9 mouse cellular contexts compared by ENCODE assay signal in the genomic region with DNA sequence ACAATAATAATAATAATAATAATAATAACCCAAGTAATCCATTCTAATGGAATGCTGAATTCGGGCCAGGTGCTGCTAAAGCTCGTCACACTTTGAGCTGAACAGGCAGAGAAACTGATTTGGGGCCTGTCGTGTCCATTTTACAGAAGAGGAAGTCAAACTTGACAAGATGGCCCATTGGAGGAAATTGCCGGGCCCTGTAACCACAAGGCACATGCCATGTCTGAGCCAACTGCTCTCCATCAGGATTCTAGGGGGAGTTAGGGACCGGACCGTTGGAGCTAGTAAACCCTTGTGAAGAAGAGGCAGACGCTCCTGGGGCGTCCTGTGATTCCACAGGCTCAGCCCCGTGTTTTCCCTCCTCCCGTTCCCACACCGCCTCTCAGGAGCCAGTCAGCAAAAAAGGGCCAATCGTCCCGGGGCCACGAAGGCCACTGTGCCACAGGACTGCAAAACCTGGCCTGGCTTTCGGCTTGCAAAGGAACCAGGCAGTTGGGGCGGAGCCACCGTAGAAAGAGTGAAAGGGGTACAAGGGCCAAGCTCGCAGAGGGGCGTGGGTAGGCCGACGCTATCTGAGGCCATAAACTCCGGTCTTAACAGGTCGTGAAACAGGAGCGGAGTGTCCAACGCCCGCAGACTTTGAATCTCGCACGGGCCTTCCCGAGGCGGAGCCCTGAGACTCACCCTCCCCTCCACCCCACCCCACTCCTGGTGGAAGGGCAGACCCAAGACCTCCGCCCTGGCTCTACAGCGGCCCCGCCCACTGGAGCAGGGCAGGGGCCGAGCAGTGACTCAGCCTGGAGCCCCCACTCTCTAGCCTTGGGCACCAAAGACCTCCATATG. TPM values are rescaled to one million over a fixed set of nuclear protein-coding genes. Genes with fewer than 3 reads are reported as not detected.
DNase-seq lines count a peak whose midpoint lies in the region; ATAC-seq and TF ChIP-seq lines count a peak whose summit lies in the region.
"Had no signal": no experiment of that assay in that cellular context is flagged by ENCODE, and none has a peak within 500 bp of the region (broad histone marks: within the 10 kb centered on the region; RNA-seq: fewer than 3 reads in every experiment).

No protein-coding gene starts in this region.

- peaks cover 62% of the 10 kb centered on the region for H3K27me3 ChIP-seq in embryonic facial prominence, embryonic 13.5 days
- H3K27me3 ChIP-seq in hindbrain, embryonic 11.5 days (ENCODE audit: control insufficient read depth, insufficient read depth, low read length): peaks cover 32% of the 10 kb centered on the region
- peaks cover 27% of the 10 kb centered on the region for H3K27me3 ChIP-seq in limb, embryonic 14.5 days (ENCODE audit: control insufficient read depth, insufficient read depth, low read length)
- H3K27me3 ChIP-seq in midbrain, embryonic 12.5 days: peaks cover 75% of the 10 kb centered on the region

- peak overlapping the region; percentile 58 for H3K4me2 ChIP-seq in embryonic facial prominence, embryonic 13.5 days
- peak overlapping the region; percentile 45 for H3K4me2 ChIP-seq in hindbrain, embryonic 11.5 days (replicated peaks; ENCODE audit: low read depth, low read length)
- H3K4me2 ChIP-seq in limb, embryonic 14.5 days (replicated peaks; ENCODE audit: low read depth, low read length, severe bottlenecking): peak overlapping the region; percentile 56
- peak overlapping the region; percentile 53 for H3K4me2 ChIP-seq in midbrain, embryonic 12.5 days (replicated peaks)

- ATAC-seq in embryonic facial prominence, embryonic 13.5 days (ENCODE audit: insufficient number of reproducible peaks, insufficient read depth, low FRiP score, low TSS enrichment, low read depth): no peak
- ATAC-seq in hindbrain, embryonic 11.5 days (ENCODE audit: low FRiP score): peak; percentile 64
- peak; percentile 53 for ATAC-seq in limb, embryonic 14.5 days (ENCODE audit: low FRiP score, low read depth)
- ATAC-seq in midbrain, embryonic 12.5 days (ENCODE audit: low FRiP score, low read depth): peak; percentile 68
- ATAC-seq in erythroid progenitor cell, adult 5-6 weeks (replicated peaks; ENCODE audit: low FRiP score, poor library complexity, severe bottlenecking): no peak

- peak overlapping the region; percentile 3; the same call in 1 of the 2 replicates for H3K27ac ChIP-seq in embryonic facial prominence, embryonic 13.5 days
- no peak overlapping the region for H3K27ac ChIP-seq in hindbrain, embryonic 11.5 days (ENCODE audit: low read depth, low read length)
- H3K27ac ChIP-seq in limb, embryonic 14.5 days (replicated peaks; ENCODE audit: low read depth, low read length): no peak overlapping the region
- no peak overlapping the region for H3K27ac ChIP-seq in midbrain, embryonic 12.5 days (replicated peaks)

- H3K9me3 ChIP-seq in embryonic facial prominence, embryonic 13.5 days: no peaks in the 10 kb centered on the region
- H3K9me3 ChIP-seq in hindbrain, embryonic 11.5 days (ENCODE audit: control insufficient read depth, low read length): no peaks in the 10 kb centered on the region
- H3K9me3 ChIP-seq in limb, embryonic 14.5 days (ENCODE audit: control insufficient read depth, low read length): no peaks in the 10 kb centered on the region
- H3K9me3 ChIP-seq in midbrain, embryonic 12.5 days: no peaks in the 10 kb centered on the region

- H3K36me3 ChIP-seq in embryonic facial prominence, embryonic 13.5 days: no peaks in the 10 kb centered on the region
- no peaks in the 10 kb centered on the region for H3K36me3 ChIP-seq in hindbrain, embryonic 11.5 days (ENCODE audit: control insufficient read depth, insufficient read depth, low read length)
- H3K36me3 ChIP-seq in limb, embryonic 14.5 days (ENCODE audit: control insufficient read depth, insufficient read depth, low read length): no peaks in the 10 kb centered on the region
- H3K36me3 ChIP-seq in midbrain, embryonic 12.5 days: no peaks in the 10 kb centered on the region

- peak overlapping the region; percentile 43 for H3K4me3 ChIP-seq in embryonic facial prominence, embryonic 13.5 days
- peak overlapping the region; percentile 23 for H3K4me3 ChIP-seq in hindbrain, embryonic 11.5 days (ENCODE audit: low read depth, low read length)
- H3K4me3 ChIP-seq in limb, embryonic 14.5 days (replicated peaks; ENCODE audit: low read length): peak overlapping the region; percentile 30
- peak overlapping the region; percentile 33 for H3K4me3 ChIP-seq in midbrain, embryonic 12.5 days
- H3K4me3 ChIP-seq: myocyte had no signal

- TF ChIP-seq POLR2A in limb, embryonic 14.5 days (IDR thresholded peaks at IDR 0.05; ENCODE audit: borderline replicate concordance, extremely low read depth, insufficient read depth, insufficient read length): no peak

- peak overlapping the region; percentile 63 for H3K9ac ChIP-seq in embryonic facial prominence, embryonic 13.5 days
- H3K9ac ChIP-seq in hindbrain, embryonic 11.5 days (ENCODE audit: low read depth, low read length): 0 out of 2 replicates have a peak overlapping the region, but pooled peaks have one; percentile 42
- H3K9ac ChIP-seq in limb, embryonic 14.5 days (ENCODE audit: low read depth, low read length, severe bottlenecking): peak overlapping the region; percentile 46
- H3K9ac ChIP-seq in midbrain, embryonic 12.5 days (replicated peaks): peak overlapping the region; percentile 37; the same call in 1 of the 2 replicates

- 5% methylated on average over 34 of the region's 34 CpGs for WGBS in embryonic facial prominence, embryonic 13.5 days
- 3% methylated on average over 34 of the region's 34 CpGs for WGBS in hindbrain, embryonic 11.5 days
- 5% methylated on average over 31 of the region's 34 CpGs for WGBS in limb, embryonic 14.5 days
- whole genome bisulfite sequencing in midbrain, embryonic 12.5 days: 2% methylated on average over 33 of the region's 34 CpGs

- peaks cover 43% of the 10 kb centered on the region for H3K4me1 ChIP-seq in embryonic facial prominence, embryonic 13.5 days
- H3K4me1 ChIP-seq in hindbrain, embryonic 11.5 days (replicated peaks; ENCODE audit: control insufficient read depth, insufficient read depth, low read length): 0 out of 2 replicates have a peak, but pooled peaks cover 2% of the 10 kb centered on the region
- peaks cover 31% of the 10 kb centered on the region for H3K4me1 ChIP-seq in limb, embryonic 14.5 days (ENCODE audit: control insufficient read depth, insufficient read depth, low read length)
- peaks cover 24% of the 10 kb centered on the region for H3K4me1 ChIP-seq in midbrain, embryonic 12.5 days

- DNase-seq in thymus, postnatal 14 days: peak; percentile 30
- no peak for DNase-seq in thymus, postnatal 10 days (ENCODE audit: low spot score in 2 of 2)
- DNase-seq in hindbrain, embryonic 11.5 days (ENCODE audit: low spot score): peak; percentile 69
- DNase-seq in limb, embryonic 14.5 days (ENCODE audit: low spot score): peak; percentile 31
- DNase-seq in right cerebral cortex, postnatal 25 days: no peak

RNA-seq across cellular contexts. Expression of a gene that starts 1.4 kb away (rescaled TPM):
- polyA plus RNA-seq in embryonic facial prominence, embryonic 13.5 days (2015; fragmentation: Nextera tagmentation; extraction: Ambion mirVana): 38.6 and 86.0 TPM in 2 replicates
- polyA plus RNA-seq in hindbrain, embryonic 11.5 days (2014; fragmentation: Nextera tagmentation; extraction: Ambion mirVana): 22.4 and 27.8 TPM in 2 replicates
- 3.7 and 7.9 TPM in 2 replicates for polyA plus RNA-seq in limb, embryonic 14.5 days (2012; rRNA removed)
- 13.2 and 19.8 TPM in 2 replicates for polyA plus RNA-seq in limb, embryonic 14.5 days (2014; fragmentation: Nextera tagmentation; extraction: Ambion mirVana)
- 6.2 and 8.4 TPM in 2 replicates for polyA plus RNA-seq in midbrain, embryonic 12.5 days (2016; fragmentation: Nextera tagmentation; extraction: Ambion mirVana)
- total RNA-seq in erythroid progenitor cell, adult 5-6 weeks (2015; ENCODE audit: low replicate concordance): not detected in 2 replicates
- total RNA-seq in erythroid progenitor cell, adult 5-6 weeks (2017; ENCODE audit: low replicate concordance): not detected in 2 replicates

RNA-seq across cellular contexts. Expression of a gene that starts 25.1 kb away (rescaled TPM):
- 36.0 and 58.9 TPM in 2 replicates for polyA plus RNA-seq in embryonic facial prominence, embryonic 13.5 days (2015; fragmentation: Nextera tagmentation; extraction: Ambion mirVana)
- polyA plus RNA-seq in hindbrain, embryonic 11.5 days (2014; fragmentation: Nextera tagmentation; extraction: Ambion mirVana): 20.5 and 22.7 TPM in 2 replicates
- polyA plus RNA-seq in limb, embryonic 14.5 days (2012; rRNA removed): 5.9 and 7.6 TPM in 2 replicates
- 16.4 and 22.3 TPM in 2 replicates for polyA plus RNA-seq in limb, embryonic 14.5 days (2014; fragmentation: Nextera tagmentation; extraction: Ambion mirVana)
- 3.2 and 4.3 TPM in 2 replicates for polyA plus RNA-seq in midbrain, embryonic 12.5 days (2016; fragmentation: Nextera tagmentation; extraction: Ambion mirVana)
- total RNA-seq in erythroid progenitor cell, adult 5-6 weeks (2015; ENCODE audit: low replicate concordance): 1.7 TPM in 1 of 2 replicates, not detected in the other
- 0.26 TPM in 1 of 2 replicates, not detected in the other for total RNA-seq in erythroid progenitor cell, adult 5-6 weeks (2017; ENCODE audit: low replicate concordance)
- polyA plus RNA-seq: myocyte had no signal

RNA-seq across cellular contexts. Expression of a gene that starts 48.8 kb away (rescaled TPM):
- polyA plus RNA-seq in embryonic facial prominence, embryonic 13.5 days (2015; fragmentation: Nextera tagmentation; extraction: Ambion mirVana): 0.22 and 0.35 TPM in 2 replicates
- polyA plus RNA-seq in hindbrain, embryonic 11.5 days (2014; fragmentation: Nextera tagmentation; extraction: Ambion mirVana): 0.11 TPM in 1 of 2 replicates, not detected in the other
- polyA plus RNA-seq in limb, embryonic 14.5 days (2012; rRNA removed): 0.04 and 0.09 TPM in 2 replicates
- 0.08 and 0.22 TPM in 2 replicates for polyA plus RNA-seq in limb, embryonic 14.5 days (2014; fragmentation: Nextera tagmentation; extraction: Ambion mirVana)
- polyA plus RNA-seq in midbrain, embryonic 12.5 days (2016; fragmentation: Nextera tagmentation; extraction: Ambion mirVana): not detected in 2 replicates
- total RNA-seq in erythroid progenitor cell, adult 5-6 weeks (2015; ENCODE audit: low replicate concordance): not detected in 2 replicates
- total RNA-seq in erythroid progenitor cell, adult 5-6 weeks (2017; ENCODE audit: low replicate concordance): not detected in 2 replicates
- polyA plus RNA-seq: myocyte had no signal

Comparison
In these comparisons a context has a peak if more than half of its experiments do, and no peak if none do; other contexts are left out.
1. DNase-seq: peak in thymus, postnatal 14 days (single experiment), hindbrain, embryonic 11.5 days (single experiment) and limb, embryonic 14.5 days (single experiment); none in thymus, postnatal 10 days (0 of 2) and right cerebral cortex, postnatal 25 days (single experiment).
2. ATAC-seq: peak in hindbrain, embryonic 11.5 days (single experiment), limb, embryonic 14.5 days (single experiment) and midbrain, embryonic 12.5 days (single experiment); none in embryonic facial prominence, embryonic 13.5 days (single experiment) and erythroid progenitor cell, adult 5-6 weeks (single experiment).
3. Peak in every context shown above with its lines, with median percentiles within 50 percentile points of each other: H3K4me2 ChIP-seq, H3K4me3 ChIP-seq and H3K9ac ChIP-seq.